In genomic region chr5:146644499-146644898, GRCm38 (mm10) we compare ENCODE assay signal across 9 mouse cellular contexts. TPM values are rescaled to one million over a fixed set of nuclear protein-coding genes. Genes with fewer than 3 reads are reported as not detected.
A peak's percentile ranks its signal among the peaks of the same experiment; 100 is the strongest.
DNase-seq lines count a peak whose midpoint lies in the region; ATAC-seq and TF ChIP-seq lines count a peak whose summit lies in the region.
"Had no signal": no experiment of that assay in that cellular context is flagged by ENCODE, and none has a peak within 500 bp of the region (broad histone marks: within the 10 kb centered on the region; RNA-seq: fewer than 3 reads in every experiment).

No protein-coding gene starts in this region.

- no peak for TF ChIP-seq CTCF in gastrocnemius, adult 2 months (IDR thresholded peaks at IDR 0.05)
- TF ChIP-seq CTCF in liver, postnatal 0 days (IDR thresholded peaks at IDR 0.05; ENCODE audit: low read depth), result no peak

- TF ChIP-seq EP300 in liver, postnatal 0 days (IDR thresholded peaks at IDR 0.05; ENCODE audit: low read depth), result no peak

- H3K27me3 ChIP-seq in intestine, embryonic 16.5 days (replicated peaks; ENCODE audit: control insufficient read depth, insufficient read depth, low read length), result no peaks in the 10 kb centered on the region
- no peaks in the 10 kb centered on the region for H3K27me3 ChIP-seq in liver, postnatal 0 days (ENCODE audit: insufficient read depth, low read length)
- H3K27me3 ChIP-seq: heart, embryonic 15.5 days had no signal

- 0 out of 2 replicates have a peak, but pooled peaks have one; percentile 26 for ATAC-seq in intestine, embryonic 16.5 days
- ATAC-seq in liver, postnatal 0 days, result no peak

- H3K36me3 ChIP-seq in intestine, embryonic 16.5 days (ENCODE audit: control insufficient read depth, insufficient read depth, low read length), result no peaks in the 10 kb centered on the region
- no peaks in the 10 kb centered on the region for H3K36me3 ChIP-seq in liver, postnatal 0 days (replicated peaks; ENCODE audit: insufficient read depth, low read length)
- H3K36me3 ChIP-seq: heart, embryonic 15.5 days had no signal

- peak; percentile 23 for DNase-seq in gastrocnemius, adult 2 months
- no peak for DNase-seq in gastrocnemius, postnatal 36 days
- peak; percentile 64 to 66 for DNase-seq in B cell, adult 2 months
- DNase-seq in brain, adult 2 months (ENCODE audit: low read depth, low spot score), result peak; percentile 80
- DNase-seq in liver, postnatal 0 days, result peak; percentile 75
- peak; percentile 46 to 75 for DNase-seq in right cerebral cortex, postnatal 36 days (ENCODE audit: low spot score in 2 of 2)
- DNase-seq in layer of hippocampus, adult 9-10 months (ENCODE audit: low spot score), result no peak

- no peak overlapping the region for H3K27ac ChIP-seq in gastrocnemius, adult 2 months
- H3K27ac ChIP-seq in intestine, embryonic 16.5 days (ENCODE audit: low read length), result no peak overlapping the region
- no peak overlapping the region for H3K27ac ChIP-seq in liver, postnatal 0 days (ENCODE audit: low read depth)
- H3K27ac ChIP-seq: heart, embryonic 15.5 days had no signal

- H3K4me1 ChIP-seq in intestine, embryonic 16.5 days (ENCODE audit: control insufficient read depth, insufficient read depth, low read length), result no peaks in the 10 kb centered on the region
- no peaks in the 10 kb centered on the region for H3K4me1 ChIP-seq in liver, postnatal 0 days (ENCODE audit: insufficient read depth)
- H3K4me1 ChIP-seq: heart, embryonic 15.5 days had no signal

- H3K4me3 ChIP-seq in gastrocnemius, adult 2 months, result no peak overlapping the region
- H3K4me3 ChIP-seq in intestine, embryonic 16.5 days (ENCODE audit: low read length), result no peak overlapping the region
- H3K4me3 ChIP-seq in liver, postnatal 0 days (ENCODE audit: low read depth, low read length), result no peak overlapping the region
- H3K4me3 ChIP-seq: heart, embryonic 15.5 days had no signal

- 3% methylated on average over 4 of the region's 4 CpGs for WGBS in intestine, embryonic 16.5 days
- WGBS in liver, postnatal 0 days (ENCODE audit: insufficient replicate concordance), result 2% methylated on average over 4 of the region's 4 CpGs

- no peaks in the 10 kb centered on the region for H3K9me3 ChIP-seq in intestine, embryonic 16.5 days (ENCODE audit: control insufficient read depth, low read length)
- H3K9me3 ChIP-seq in liver, postnatal 0 days (ENCODE audit: low read length), result no peaks in the 10 kb centered on the region
- H3K9me3 ChIP-seq: heart, embryonic 15.5 days had no signal

- H3K9ac ChIP-seq in intestine, embryonic 16.5 days (ENCODE audit: low read depth, low read length), result no peak overlapping the region
- no peak overlapping the region for H3K9ac ChIP-seq in liver, postnatal 0 days (replicated peaks)
- H3K9ac ChIP-seq: heart, embryonic 15.5 days had no signal

- intact Hi-C loops in gastrocnemius, adult 2 months (cut with DNase I), result no loop called here
- intact Hi-C loops in gastrocnemius, postnatal 36 days (cut with DNase I), result no loop called here

- H3K4me2 ChIP-seq in intestine, embryonic 16.5 days (ENCODE audit: low read depth, low read length), result no peak overlapping the region
- H3K4me2 ChIP-seq in liver, postnatal 0 days (ENCODE audit: low read depth, low read length), result no peak overlapping the region
- H3K4me2 ChIP-seq: heart, embryonic 15.5 days had no signal

RNA-seq across cellular contexts. Expression of gene Gpr12, which starts 59.5 kb away (rescaled TPM):
- not detected for total RNA-seq in gastrocnemius, adult 2 months (2021)
- total RNA-seq in gastrocnemius, postnatal 36 days (2021), result not detected
- not detected in 2 replicates for polyA plus RNA-seq in intestine, embryonic 16.5 days (2015; fragmentation: Nextera tagmentation; extraction: Ambion mirVana)
- 0.26 and 0.41 TPM in 2 replicates for polyA plus RNA-seq in liver, postnatal 0 days (2015; fragmentation: Nextera tagmentation; extraction: Ambion mirVana)
- polyA plus RNA-seq: heart, embryonic 15.5 days had no signal

Comparison
In these comparisons a context has a peak if more than half of its experiments do, and no peak if none do; other contexts are left out.
1. DNase-seq: peak in gastrocnemius, adult 2 months (single experiment), B cell, adult 2 months (2 of 2), brain, adult 2 months (single experiment), liver, postnatal 0 days (single experiment) and right cerebral cortex, postnatal 36 days (2 of 2); none in gastrocnemius, postnatal 36 days (0 of 2) and layer of hippocampus, adult 9-10 months (single experiment).